Mouse (Mus musculus) liver (tissue): ENCODE data around the gene Nacad.

Experiments
- DNase-seq: peaks from one replicate; pipeline ENCODE4 v3.0.0-alpha.2; 2020; ENCODE audit warnings: mixed read lengths

Gene Nacad

DNA sequence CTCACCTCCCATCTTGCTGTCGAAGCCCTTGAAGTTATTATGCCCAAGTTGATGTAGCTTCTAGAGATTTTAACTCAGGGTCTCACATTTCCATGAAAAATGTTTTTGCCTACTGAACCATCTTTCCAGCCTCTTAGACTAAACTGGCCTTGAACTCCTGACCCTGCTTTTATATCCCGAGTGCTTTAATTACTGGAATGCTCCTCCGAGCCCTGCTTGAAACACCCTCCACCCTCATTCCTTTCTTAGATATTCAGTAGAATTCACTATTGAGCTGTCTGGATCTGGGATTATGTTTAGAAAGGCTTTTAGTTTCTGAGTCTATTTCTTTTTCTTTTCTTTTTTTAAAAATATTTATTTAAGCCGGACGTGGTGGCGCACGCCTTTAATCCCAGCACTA, 26.5 kb downstream of the Nacad start:
- DNase-seq, result no peak

DNA sequence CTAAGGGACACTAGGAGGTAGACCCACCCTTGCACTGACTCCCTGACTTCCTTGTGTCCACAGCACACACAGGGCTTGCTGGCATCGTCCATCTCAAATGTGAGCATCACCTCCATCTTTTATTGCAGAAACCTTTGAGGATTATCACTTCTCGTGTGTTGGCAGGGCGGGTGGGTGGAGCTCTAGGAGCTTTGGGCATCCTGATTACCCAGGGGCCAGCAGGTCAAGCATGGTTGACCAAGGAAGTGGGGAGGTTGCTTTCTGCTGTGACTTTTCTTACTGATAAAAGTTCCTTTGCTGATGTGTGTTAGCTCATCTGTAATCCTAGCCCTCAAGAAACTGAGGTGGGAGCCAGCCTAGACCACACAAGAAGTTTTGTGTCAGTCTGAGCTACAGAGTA, 29.7 kb downstream of the Nacad start:
- no peak for DNase-seq

- DNase-seq, result no peak
These were observed 36.5 kb downstream of the Nacad start for GRCm38 (mm10) chr11:6569410-6569777.

DNA sequence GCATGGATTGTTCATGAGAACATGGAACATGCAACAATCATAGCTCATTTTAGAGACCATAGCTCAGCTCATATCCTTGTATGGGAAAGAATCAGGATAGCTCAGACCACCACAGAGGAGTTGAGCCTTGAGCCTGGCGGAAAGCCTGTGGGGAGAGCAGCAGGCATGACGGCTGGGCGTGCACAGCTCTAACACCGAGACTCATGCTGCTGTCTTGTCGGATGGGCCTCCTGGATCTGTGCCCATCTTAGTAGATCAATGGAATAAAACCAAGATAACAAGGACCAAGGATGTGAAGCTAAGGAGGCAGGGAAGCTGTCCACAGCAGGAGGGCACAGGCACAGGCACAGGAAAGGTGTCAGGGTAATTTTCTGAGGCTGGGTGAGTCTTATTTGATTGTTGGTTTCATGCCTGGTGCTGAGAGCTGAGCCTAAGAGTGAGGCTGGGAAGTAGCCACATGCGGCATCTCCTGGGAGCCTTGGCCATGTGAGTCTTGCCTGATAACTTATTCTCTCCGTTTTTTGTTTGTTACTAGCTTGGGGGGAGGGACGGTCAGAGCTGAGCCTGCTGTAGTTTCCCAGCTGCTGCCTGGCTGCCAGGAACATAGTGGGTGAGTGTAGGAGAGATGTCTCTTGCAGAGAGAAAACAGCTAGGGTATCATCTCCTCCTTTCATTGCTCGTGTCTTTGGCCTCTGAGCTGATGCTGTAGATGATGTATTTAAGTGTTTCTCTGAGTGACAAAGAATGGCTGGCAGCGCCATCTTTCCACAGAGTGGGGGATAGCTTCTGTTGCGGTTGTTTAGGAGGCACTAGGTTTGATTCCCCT, 37.1 kb downstream of the Nacad start:
- DNase-seq, result no peak

- DNase-seq, result no peak
These were observed 37.9 kb downstream of the Nacad start for GRCm38 (mm10) chr11:6567951-6568350.

- no peak for DNase-seq
These were observed 39.4 kb downstream of the Nacad start for GRCm38 (mm10) chr11:6566496-6566895.

DNA sequence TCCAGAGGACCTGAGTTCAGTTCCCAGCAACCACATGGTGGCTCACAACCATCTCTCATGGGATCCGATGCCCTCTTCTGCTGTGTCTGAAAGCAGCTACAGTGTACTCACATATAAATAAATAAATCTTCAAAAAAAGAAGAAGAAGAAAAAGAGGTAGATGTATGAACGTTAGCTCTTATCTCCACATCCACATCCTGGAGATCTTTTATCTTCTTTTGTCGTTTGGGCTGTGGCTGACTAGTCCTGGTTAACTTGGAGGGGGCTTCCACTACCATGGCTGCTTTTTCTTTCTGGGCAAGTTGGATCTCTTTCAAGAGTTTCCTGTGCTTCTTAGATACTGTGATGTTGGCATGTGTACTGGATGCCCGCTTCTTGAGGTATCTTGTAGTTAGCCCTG, 42.7 kb downstream of the Nacad start:
- DNase-seq, result no peak

DNA sequence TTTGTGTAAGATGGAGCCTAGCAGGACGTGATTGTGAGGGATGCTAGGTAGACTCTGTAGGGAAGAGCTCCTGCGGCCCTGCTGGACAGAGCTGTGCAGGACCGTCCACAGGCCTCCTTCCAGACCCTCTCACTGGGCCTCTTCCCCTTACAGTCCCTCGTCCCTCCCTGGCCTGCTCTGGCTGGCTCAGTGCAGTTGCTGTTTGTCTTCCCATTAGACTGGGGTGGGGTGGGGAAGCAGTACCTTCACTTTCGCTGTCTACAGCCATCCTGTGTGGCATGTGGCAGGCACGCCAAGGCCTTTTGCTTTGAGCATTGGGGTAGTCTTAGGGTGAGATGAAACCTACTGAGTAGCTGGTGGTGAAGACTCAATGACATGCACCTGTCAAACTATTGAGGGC, 43.5 kb downstream of the Nacad start:
- DNase-seq, result no peak

DNA sequence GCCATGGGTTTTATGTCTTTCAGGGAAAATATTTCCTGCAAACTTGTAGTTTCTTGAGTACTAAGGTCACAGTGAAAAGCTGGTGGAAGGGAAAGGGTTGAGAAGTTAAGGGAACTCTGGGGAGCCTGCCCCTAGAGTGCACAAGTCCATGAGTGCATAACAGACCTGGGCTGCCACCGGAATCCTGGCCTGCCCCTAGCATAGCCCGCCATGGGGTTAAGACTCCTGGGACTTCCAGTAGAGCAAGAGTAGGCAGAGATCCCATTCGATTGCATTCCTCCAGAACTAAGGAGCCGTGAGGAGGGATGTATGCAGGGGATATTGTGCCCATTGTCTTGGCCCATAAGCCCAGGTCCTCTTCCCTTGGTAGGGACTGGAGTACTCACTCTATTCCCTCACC, 44.4 kb downstream of the Nacad start:
- no peak for DNase-seq

DNA sequence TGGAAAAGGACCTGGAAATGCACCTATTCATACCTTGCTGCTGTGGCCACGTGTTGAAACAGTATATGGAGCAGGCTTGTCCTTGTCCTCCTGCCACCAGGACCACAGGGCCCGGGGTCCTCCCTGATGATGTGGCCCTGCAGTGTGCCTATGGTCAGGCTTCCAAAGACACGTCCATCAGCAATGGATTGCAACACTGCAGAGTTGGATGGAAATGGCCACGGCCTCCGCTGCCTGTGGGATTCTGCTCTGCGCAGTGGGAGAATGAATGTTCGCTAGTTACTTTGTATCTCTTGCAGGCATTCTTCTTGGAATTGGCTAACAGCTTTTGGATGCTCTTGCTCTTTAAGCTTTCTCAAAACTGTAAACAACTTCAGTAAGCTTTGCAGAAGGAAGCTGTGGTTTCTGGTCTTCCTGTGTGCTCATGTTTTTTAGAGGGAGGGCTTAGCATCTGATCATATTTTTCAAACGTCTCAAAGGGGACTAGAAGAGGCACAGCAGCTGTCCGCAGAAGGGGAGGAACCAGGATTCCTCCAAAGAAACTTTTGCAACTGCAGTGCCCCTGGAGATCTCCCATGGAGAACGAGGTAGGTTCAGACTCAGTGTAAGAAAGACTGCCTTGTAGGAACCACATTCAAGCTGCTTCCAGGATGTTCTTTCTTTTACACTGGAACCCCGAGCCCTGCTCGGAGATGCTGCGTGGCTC, 45.0 kb downstream of the Nacad start:
- DNase-seq, result no peak

- DNase-seq, result no peak
These were observed 45.9 kb downstream of the Nacad start for GRCm38 (mm10) chr11:6559996-6560395.

GRCm38 (mm10) chr11:6558234-6558633, 47.6 kb downstream of the Nacad start:
- DNase-seq, result no peak

- no peak for DNase-seq
These were observed 55.7 kb downstream of the Nacad start for GRCm38 (mm10) chr11:6550201-6550600.

- no peak for DNase-seq
These were observed 56.1 kb downstream of the Nacad start for GRCm38 (mm10) chr11:6549770-6550169.
